Mouse (Mus musculus): ENCODE results near the gene Tma7.

The Tma7 gene

GRCm38 (mm10) chr9:109028919-109029318 lies 53.5 kb downstream of the Tma7 start:
- peaks cover 3% of the 10 kb centered on the region for H3K36me3 ChIP-seq (ENCODE audit: control insufficient read depth, insufficient read depth, low read length, poor library complexity, severe bottlenecking)
- no peaks in the 10 kb centered on the region for H3K27me3 ChIP-seq (ENCODE audit: control insufficient read depth, insufficient read depth, low read length, poor library complexity, severe bottlenecking)
- no peak for DNase-seq (ENCODE audit: low read depth, low spot score)

- Histone ChIP-seq H3K27me3 (ENCODE audit: control insufficient read depth, insufficient read depth, low read length, poor library complexity, severe bottlenecking) (no peaks in the 10 kb centered on the region), H3K36me3 (ENCODE audit: control insufficient read depth, insufficient read depth, low read length, poor library complexity, severe bottlenecking) (peaks cover 3% of the 10 kb centered on the region)
- no peak for DNase-seq (ENCODE audit: low read depth, low spot score)
These were observed 54.0 kb downstream of the Tma7 start for GRCm38 (mm10) chr9:109028421-109028820.

GRCm38 (mm10) chr9:109027521-109027920 lies 54.9 kb downstream of the Tma7 start:
- Histone ChIP-seq H3K36me3 (ENCODE audit: control insufficient read depth, insufficient read depth, low read length, poor library complexity, severe bottlenecking) (peaks cover 3% of the 10 kb centered on the region), H3K27me3 (ENCODE audit: control insufficient read depth, insufficient read depth, low read length, poor library complexity, severe bottlenecking) (no peaks in the 10 kb centered on the region)
- no peak for DNase-seq (ENCODE audit: low read depth, low spot score)

Data from splenic B cell, adult 2 months (primary cell).